Mouse (Mus musculus) heart, adult 18-20 months (tissue): Measurements from ENCODE around the gene Lamc3. TPM values are rescaled to one million over a fixed set of nuclear protein-coding genes. Genes with fewer than 3 reads are reported as not detected.
A peak's percentile ranks its signal among the peaks of the same experiment; 100 is the strongest.

Experiments
- DNase-seq, 2 experiments: peaks; one replicate each; pipeline ENCODE4 v3.0.0; 2021 to 2022; ENCODE audit warnings: mixed read lengths in 1 of 2
- total RNA-seq, 2 experiments: library from RNA; stranded (reverse); gene quantifications; 2 replicates each; pipeline ENCODE4 v1.2.3; 2021

The Lamc3 gene
- total RNA-seq, 2 experiments from 2014 or later, result 0.67 to 0.75 TPM

DNA sequence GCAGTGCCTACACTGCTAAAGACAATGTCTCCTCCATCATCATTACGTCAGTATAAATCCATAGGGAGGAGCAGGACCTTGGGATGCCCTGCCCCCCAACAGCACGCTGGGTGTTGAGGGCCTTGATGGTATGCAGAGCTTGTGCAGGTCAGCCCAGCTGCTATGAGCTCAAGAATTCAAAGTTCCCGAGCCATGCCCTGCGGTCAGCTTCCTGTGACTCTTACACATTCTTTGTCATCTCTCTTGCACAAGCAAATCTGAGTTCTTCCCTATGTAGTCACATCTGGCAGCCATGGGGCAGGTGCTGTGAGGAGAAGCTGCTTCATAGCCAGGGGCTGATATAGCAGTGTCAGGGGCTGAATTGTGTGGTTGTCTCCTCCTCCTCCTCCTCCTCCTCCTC is 48.0 kb downstream of the Lamc3 start:
- no peak for DNase-seq

DNA sequence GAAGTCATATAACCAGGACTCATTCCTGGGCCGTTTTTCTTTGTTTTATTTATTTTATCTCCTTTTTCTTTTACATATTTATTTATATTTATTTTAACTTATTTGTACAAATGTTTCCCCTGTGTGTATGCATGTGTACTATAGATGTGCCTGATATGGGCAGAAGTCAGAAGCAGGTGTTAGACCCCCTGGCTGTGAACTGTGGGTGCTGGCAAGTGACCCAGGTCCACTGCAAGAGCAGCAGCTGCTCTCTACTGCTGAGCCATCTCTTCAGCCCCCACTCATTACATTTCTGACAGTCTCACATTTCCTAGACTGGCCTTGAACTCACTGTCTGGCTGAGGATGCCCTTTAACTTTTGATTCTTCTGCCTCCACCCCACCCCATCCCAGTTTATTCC is 51.2 kb downstream of the Lamc3 start:
- no peak for DNase-seq

DNA sequence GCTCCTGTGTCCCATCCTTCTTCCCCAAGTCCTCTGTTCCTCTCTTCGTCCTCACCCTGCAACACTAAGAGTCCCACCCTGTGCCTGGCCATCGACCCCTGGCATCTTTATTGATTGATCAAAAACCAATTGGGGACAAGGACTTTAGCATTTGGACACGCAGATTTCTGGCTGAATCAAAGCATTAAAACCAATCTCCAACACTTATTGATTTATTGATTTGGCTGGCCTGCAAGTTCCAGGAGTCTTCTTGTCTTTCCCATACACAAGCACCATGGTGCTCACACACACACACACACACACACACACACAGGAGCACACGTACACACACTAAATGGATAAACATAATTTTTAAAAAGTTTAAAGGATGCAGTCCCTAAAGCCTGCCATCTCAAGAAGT is 55.9 kb downstream of the Lamc3 start:
- no peak for DNase-seq

DNA sequence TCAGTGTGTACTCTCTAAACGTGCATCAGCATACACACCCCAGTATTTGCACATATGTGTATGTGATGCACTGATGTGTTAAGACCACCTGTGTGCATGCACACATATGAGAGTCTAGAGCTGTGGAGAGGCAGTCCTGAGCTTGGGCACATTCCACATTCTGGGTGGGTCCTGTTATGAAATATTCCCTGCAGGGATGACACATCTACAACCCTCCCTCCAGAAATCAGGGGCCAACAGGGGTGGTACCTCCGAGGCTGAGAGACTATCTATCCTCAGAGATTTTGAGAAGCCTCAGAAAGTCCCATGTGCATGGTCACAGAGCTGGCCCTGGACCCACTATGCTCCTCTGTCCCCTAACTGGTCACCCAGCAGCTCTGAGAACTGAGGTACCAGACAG is 58.5 kb downstream of the Lamc3 start:
- DNase-seq, result peak in 1 of 2 experiments; percentile 14

DNA sequence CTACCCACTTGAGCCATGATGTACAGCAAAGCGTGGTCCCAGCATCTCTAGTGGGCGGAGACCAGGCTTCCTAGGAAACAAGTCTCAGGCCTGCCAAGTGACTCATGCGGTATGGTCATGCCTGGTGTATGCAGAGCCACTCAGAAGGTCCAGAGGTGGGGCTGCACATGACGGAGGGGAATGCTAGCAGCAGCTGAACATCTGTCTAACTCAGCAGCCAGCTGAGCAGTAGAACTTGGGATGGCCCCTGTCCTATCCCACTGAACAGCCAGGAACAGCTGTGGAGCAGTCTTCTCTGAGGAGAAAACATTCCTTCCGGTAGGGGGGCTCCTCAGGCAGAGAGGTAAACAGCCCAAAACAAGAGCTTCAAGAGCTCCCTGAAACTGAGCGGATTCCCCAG is 61.3 kb downstream of the Lamc3 start:
- peak; percentile 54 to 78 for DNase-seq

DNA sequence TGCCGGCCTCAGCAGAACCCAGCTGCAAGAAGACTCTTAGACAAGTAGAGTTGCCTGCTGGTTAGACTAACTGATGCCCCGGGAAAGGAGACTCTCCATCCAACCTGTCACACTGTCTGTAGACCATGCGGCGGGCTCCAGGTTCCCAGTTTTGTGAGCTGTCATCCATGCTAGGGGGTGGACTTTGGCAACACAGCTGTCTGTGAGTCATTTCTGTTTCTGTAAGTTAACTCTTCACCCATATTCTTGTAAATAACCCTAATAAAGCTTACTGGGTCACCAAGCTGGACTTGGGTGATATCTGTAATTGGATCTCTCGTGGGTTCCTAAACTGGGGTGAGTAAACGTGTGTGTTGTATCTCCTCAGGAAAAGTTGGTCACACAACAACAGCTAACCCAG is 61.7 kb downstream of the Lamc3 start:
- no peak for DNase-seq

GRCm38 (mm10) chr2:31950058-31950871 is 63.2 kb downstream of the Lamc3 start, which contains the start of gene Aif1l:
TSS of gene Aif1l (plus strand) at chr2:31950139.
- peak; percentile 51 to 65 for DNase-seq

- no peak for DNase-seq
These were observed 63.9 kb downstream of the Lamc3 start for GRCm38 (mm10) chr2:31950966-31951365.

- peak in 1 of 2 experiments; percentile 20 for DNase-seq
These were observed 65.1 kb downstream of the Lamc3 start for GRCm38 (mm10) chr2:31952236-31952635.

GRCm38 (mm10) chr2:31952725-31953124 is 65.6 kb downstream of the Lamc3 start:
- DNase-seq, result no peak

DNA sequence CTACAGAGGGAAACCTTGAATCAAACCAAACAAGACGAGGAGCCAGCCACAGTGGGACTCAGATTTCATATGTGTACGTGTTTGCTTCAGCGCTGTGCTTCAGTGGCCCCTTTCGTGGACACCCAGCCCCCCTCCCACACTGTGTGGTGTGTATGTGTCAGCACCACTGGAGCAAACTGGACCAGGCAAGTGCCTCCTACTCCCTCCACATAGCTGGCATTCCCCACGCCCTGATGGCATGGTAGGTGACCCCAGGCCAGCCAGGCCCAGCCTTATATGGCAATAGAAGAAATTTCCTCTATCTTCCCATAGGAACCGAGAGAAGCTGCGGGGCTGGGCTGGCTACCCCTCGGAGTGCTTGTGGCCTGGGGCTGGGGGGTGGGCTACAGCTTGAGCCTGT is 66.6 kb downstream of the Lamc3 start:
- DNase-seq, result no peak

DNA sequence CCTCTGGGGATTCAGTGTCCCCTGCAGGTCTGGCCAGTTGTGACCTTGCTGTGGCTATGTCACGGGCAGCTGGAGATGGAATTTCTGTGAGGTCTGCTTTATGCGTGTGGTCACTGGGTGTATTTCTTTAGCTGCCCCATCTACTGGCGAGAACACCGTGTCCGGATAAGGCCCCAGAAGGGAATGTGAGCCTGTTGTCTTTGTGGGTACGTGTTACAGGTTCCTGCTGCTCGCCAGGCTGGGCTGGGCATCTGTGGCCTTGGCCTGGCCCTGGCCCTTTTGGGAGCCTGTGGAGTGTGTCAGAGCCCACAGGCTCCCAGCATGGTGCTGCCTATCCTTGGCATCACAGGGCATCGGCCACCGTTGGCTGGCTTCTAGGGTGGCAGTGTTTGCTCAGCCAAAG is 67.7 kb downstream of the Lamc3 start:
- DNase-seq, result no peak

GRCm38 (mm10) chr2:31955686-31956085 is 68.6 kb downstream of the Lamc3 start:
- DNase-seq, result no peak

GRCm38 (mm10) chr2:31957211-31957610 is 70.1 kb downstream of the Lamc3 start:
- no peak for DNase-seq

DNA sequence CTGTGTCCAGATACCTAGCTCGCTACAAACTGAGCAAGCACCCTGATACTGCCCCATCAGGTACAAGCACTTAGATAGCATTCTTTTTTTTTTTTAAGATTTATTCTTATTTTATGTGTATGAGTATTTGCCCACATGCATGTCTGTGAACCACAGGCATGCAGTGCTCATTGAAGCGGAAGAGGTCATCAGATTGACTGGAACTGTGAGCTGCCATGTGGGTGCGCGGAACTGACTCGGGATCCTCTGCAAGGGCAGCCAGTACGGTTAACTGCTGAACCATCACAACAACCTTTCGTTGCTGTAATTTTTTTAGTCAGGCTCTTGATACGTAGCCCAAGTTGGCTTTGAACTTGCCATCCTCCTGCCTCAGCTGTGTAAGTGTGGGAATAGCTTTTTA is 73.9 kb downstream of the Lamc3 start:
- DNase-seq, result no peak

DNA sequence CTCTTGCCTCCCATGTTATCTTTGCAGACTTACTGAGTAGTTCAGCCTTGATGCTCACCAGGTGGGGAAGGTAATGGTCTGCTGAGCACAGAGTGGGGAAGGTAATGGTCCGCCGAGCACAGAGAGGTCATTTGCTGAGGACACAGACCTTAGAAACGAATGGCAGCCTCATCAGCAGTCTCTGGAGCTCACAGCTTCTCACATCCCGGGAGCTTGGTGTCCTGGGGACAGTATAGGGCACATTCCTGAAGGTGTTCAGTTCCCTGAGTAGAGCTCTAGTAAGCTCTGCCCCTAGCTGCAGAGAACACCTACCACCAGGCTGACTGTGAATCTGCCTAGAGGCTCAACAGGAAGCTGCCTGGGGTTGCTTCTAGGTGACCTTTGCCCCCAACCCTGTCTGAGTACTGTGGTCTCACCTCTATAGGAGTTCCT is 74.7 kb downstream of the Lamc3 start:
- no peak for DNase-seq

- DNase-seq, result no peak
These were observed 75.6 kb downstream of the Lamc3 start for GRCm38 (mm10) chr2:31962501-31963224.

DNA sequence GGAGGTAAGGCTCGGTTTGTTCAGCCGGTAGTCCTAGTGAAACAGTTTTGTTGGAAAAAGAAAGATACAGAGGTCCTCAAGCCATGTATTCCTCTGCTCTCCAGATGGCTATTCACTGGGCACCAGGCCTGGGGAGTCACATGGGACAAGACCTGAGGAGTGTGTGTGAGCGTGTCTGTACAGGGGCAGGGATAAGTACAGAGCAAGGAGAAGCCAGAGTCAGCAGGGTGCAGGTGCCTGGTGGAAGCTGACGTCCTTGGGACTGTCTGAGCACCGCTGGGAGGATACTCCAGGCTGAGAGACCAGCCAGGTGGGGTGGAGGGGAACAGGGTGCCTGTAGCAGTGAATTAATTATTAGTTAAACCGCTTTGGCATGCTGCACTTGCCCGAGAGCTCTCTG is 76.4 kb downstream of the Lamc3 start:
- DNase-seq, result peak; percentile 47 to 48

DNA sequence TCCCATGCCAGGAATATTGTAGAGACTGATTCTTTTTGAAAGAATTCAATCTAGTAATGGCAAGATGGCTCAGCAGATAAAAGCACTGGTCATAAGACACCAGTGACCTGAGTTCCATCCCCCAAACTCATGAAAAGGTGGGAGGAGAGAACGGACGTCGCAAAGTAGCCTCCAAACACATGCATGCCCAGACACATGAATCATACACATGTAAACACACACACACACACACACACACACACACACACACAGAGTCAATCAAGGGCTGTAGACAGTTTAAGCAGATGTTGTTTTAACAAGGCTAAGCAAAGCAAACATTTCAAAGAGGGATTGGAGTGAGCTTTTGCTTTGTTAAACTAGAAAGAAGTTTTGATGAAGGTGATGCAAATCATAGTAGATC is 77.1 kb downstream of the Lamc3 start:
- DNase-seq, result no peak

DNA sequence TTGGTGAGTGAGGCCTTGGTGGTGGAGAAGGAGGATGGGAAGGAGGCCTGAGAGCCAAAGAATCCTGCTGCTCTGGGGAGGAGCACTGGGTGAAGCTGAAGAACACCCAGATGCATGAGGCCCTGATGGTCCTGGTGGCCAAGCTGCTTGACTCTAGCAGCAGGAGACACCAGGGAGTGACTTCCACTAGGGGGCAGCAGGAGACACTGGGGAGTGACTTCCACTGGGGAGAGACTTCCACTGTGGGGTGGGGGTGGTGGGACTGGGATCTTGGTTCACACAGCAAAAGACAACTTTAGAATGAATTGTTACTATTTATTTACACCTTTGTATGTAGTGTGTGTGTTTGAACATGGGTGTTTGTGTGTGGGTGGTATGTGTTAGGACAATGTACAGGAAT is 78.0 kb downstream of the Lamc3 start:
- peak in 1 of 2 experiments; percentile 54 for DNase-seq

DNA sequence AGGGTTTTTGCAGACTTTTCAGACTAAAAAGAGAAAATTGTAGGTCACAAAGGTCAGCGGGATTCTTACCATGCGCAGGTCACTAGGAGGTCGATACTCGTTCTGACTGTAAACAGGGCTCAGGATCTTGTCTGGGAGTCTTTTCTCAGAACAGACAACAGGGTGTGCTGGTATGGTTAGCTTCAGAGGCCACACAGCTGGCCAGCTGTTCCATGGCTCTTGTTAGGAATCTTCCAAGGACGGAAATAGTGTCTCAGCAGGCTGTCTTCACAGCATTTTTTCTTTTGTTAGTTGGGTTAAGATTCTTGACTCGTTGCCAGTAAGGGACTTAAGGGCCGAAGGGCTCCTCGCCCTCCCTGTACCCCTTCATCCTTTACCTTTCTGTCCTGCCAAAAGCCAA is 79.7 kb downstream of the Lamc3 start:
- no peak for DNase-seq

DNA sequence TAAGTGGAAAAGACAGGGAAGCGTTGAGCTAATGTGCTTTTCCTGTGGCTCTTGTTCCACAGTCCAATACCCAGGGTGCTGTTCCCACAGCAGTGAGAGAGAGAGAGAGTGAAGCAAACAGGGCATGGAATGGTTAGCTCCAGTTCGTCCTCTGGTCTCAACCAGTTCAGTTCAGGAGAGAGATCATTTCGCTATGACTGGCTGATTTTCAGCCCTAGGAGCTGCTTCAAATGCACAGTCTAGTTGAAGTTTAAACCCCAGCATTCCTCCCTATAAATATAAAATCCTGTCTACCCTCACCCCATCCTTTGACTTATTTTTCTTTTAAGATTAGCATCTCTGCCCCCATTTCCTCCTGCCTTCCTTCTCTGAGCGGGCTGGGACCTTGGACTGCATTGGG is 85.5 kb downstream of the Lamc3 start:
- no peak for DNase-seq

- DNase-seq, result peak; percentile 99 to 100
These were observed 87.2 kb downstream of the Lamc3 start, which contains the start of gene Nup214 for GRCm38 (mm10) chr2:31974141-31974808. TSS of gene Nup214 (plus strand) at chr2:31974436.
